Comparison of ENCODE assay signal across 8 mouse cellular contexts in the genomic region with DNA sequence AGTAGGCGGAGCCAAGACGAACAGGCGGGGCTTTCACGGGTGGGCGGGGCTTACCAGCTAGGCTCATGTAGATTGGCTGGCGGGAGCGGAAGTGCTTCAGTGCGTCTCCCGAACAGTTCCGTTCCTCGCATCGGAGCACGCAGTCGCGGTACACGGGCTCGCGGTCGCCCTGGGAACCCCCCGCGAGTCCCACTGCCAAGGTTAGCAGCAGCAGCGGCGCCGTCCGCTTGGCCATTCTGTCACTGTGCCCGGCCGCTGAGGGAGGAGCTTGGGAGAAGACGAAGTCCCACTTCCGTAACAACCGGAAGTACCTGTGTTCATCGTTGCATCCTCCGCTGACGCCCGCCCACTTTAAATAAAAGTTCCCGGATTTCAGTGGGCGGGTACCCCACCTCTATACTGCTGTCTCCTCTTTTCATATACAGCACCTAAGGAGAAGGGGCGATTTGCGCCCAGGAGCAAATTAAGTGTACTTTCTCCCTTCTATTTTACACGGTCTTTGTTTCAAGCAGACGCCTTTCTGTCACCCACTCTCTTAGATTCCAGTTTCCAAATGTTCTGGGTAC. TPM values are rescaled to one million over a fixed set of nuclear protein-coding genes. Genes with fewer than 3 reads are reported as not detected.
DNase-seq lines count a peak whose midpoint lies in the region; ATAC-seq and TF ChIP-seq lines count a peak whose summit lies in the region.

Gene Pgap3 (minus strand): TSS at position 330 of the 566 bp plus-strand sequence.

- peak; percentile 93 for ATAC-seq in forebrain, embryonic 15.5 days (replicated peaks)
- ATAC-seq in lung, embryonic 14.5 days (ENCODE audit: insufficient read depth) = peak; percentile 89

- intact Hi-C loops in heart, postnatal 25 days (cut with DNase I) = loop anchor here (5.0 kb wide), 1 partner anchor 37 kb away; the partner anchor contains the start of gene Mien1

- peak within 1 kb of the TSS; percentile 72 for H3K4me2 ChIP-seq in forebrain, embryonic 15.5 days (replicated peaks)
- H3K4me2 ChIP-seq in lung, embryonic 14.5 days = peak within 1 kb of the TSS; percentile 56

- H3K27me3 ChIP-seq in forebrain, embryonic 15.5 days = peaks cover 4% of the 10 kb centered on the region; the same call in 1 of the 2 replicates
- H3K27me3 ChIP-seq in lung, embryonic 14.5 days (ENCODE audit: insufficient read depth, low read length) = no peaks in the 10 kb centered on the region
- no peaks in the 10 kb centered on the region; the same call in 1 of the 2 replicates for H3K27me3 ChIP-seq in thymus, adult 2 months (ENCODE audit: control insufficient read depth, insufficient read depth, low read length)

- H3K27ac ChIP-seq in forebrain, embryonic 15.5 days (replicated peaks) = peak within 1 kb of the TSS; percentile 95
- H3K27ac ChIP-seq in layer of hippocampus, adult 2 months = peak within 1 kb of the TSS; percentile 90
- peak within 1 kb of the TSS; percentile 97 for H3K27ac ChIP-seq in lung, embryonic 14.5 days (ENCODE audit: low read depth)
- H3K27ac ChIP-seq in olfactory bulb, adult 2 months (ENCODE audit: insufficient read depth, low read depth, low read length) = peak within 1 kb of the TSS; percentile 82
- H3K27ac ChIP-seq in thymus, adult 2 months (ENCODE audit: control insufficient read depth, insufficient read depth, low read length) = peak within 1 kb of the TSS; percentile 56

- WGBS in forebrain, embryonic 15.5 days = under 1% methylated on average over 40 of the region's 40 CpGs
- under 1% methylated on average over 40 of the region's 40 CpGs for WGBS in lung, embryonic 14.5 days
- under 1% methylated on average over 40 of the region's 40 CpGs for WGBS in olfactory bulb, adult 2 months
- WGBS in thymus, adult 2 months = 1% methylated on average over 40 of the region's 40 CpGs

- peaks cover 12% of the 10 kb centered on the region for H3K4me1 ChIP-seq in forebrain, embryonic 15.5 days
- peaks cover 7% of the 10 kb centered on the region; the same call in 1 of the 2 replicates for H3K4me1 ChIP-seq in lung, embryonic 14.5 days (ENCODE audit: insufficient read depth)
- H3K4me1 ChIP-seq in olfactory bulb, adult 2 months (ENCODE audit: control insufficient read depth, insufficient read depth, low read length) = peaks cover 2% of the 10 kb centered on the region; the same call in 1 of the 2 replicates
- H3K4me1 ChIP-seq in thymus, adult 2 months (replicated peaks; ENCODE audit: control insufficient read depth, insufficient read depth, low read length) = peaks cover 3% of the 10 kb centered on the region

- peak within 1 kb of the TSS; percentile 72 for H3K9ac ChIP-seq in forebrain, embryonic 15.5 days (replicated peaks)
- peak within 1 kb of the TSS; percentile 65 for H3K9ac ChIP-seq in lung, embryonic 14.5 days

- peak; percentile 95 for DNase-seq in ES-CJ7 (ENCODE audit: low read depth, low spot score)
- peak; percentile 82 for DNase-seq in cerebellum, adult 11 months
- DNase-seq in heart, postnatal 25 days (ENCODE audit: low spot score) = peak; percentile 80
- peak; percentile 77 to 89 for DNase-seq in layer of hippocampus, adult 2 months (ENCODE audit: low spot score in 2 of 2)
- DNase-seq in lung, embryonic 14.5 days = peak; percentile 95
- peak; percentile 80 for DNase-seq in thymus, adult 2 months

- TF ChIP-seq POLR2A in olfactory bulb, adult 2 months (IDR thresholded peaks at IDR 0.05; ENCODE audit: insufficient read depth, low read depth, low read length) = 0 out of 2 replicates have a peak, but pooled peaks have one; percentile 34
- peak; percentile 56; the same call in 1 of the 2 replicates for TF ChIP-seq POLR2A in thymus, adult 2 months (IDR thresholded peaks at IDR 0.05; ENCODE audit: control insufficient read depth, extremely low read depth, insufficient read depth, low read length, poor library complexity)

- H3K4me3 ChIP-seq in forebrain, embryonic 15.5 days = peak within 1 kb of the TSS; percentile 72
- peak within 1 kb of the TSS; percentile 78 for H3K4me3 ChIP-seq in layer of hippocampus, adult 2 months
- peak within 1 kb of the TSS; percentile 58 for H3K4me3 ChIP-seq in lung, embryonic 14.5 days (ENCODE audit: low read depth, low read length)
- peak within 1 kb of the TSS; percentile 76 for H3K4me3 ChIP-seq in olfactory bulb, adult 2 months (ENCODE audit: insufficient read depth, low read depth, low read length)
- peak within 1 kb of the TSS; percentile 73 for H3K4me3 ChIP-seq in thymus, adult 2 months (ENCODE audit: control insufficient read depth, insufficient read depth, low read length)

- H3K9me3 ChIP-seq in forebrain, embryonic 15.5 days = no peaks in the 10 kb centered on the region
- H3K9me3 ChIP-seq in lung, embryonic 14.5 days (ENCODE audit: low read depth, low read length) = no peaks in the 10 kb centered on the region

- no peak for TF ChIP-seq CTCF in layer of hippocampus, adult 2 months (conservative IDR thresholded peaks at IDR 0.05)
- TF ChIP-seq CTCF in lung, embryonic 14.5 days (IDR thresholded peaks at IDR 0.05; ENCODE audit: low read depth) = no peak
- no peak for TF ChIP-seq CTCF in olfactory bulb, adult 2 months (IDR thresholded peaks at IDR 0.05; ENCODE audit: insufficient read depth, low read depth, low read length)
- TF ChIP-seq CTCF in thymus, adult 2 months (IDR thresholded peaks at IDR 0.05; ENCODE audit: borderline replicate concordance, control insufficient read depth, extremely low read depth, insufficient read depth, low read length, poor library complexity) = peak; percentile 43; the same call in 1 of the 2 replicates

- H3K36me3 ChIP-seq in forebrain, embryonic 15.5 days = no peaks in the 10 kb centered on the region
- H3K36me3 ChIP-seq in lung, embryonic 14.5 days (ENCODE audit: insufficient read depth) = no peaks in the 10 kb centered on the region
- H3K36me3 ChIP-seq in thymus, adult 2 months (ENCODE audit: control insufficient read depth, insufficient read depth, low read length) = no peaks in the 10 kb centered on the region

RNA-seq across cellular contexts. Expression of gene Pgap3, which starts in this region (rescaled TPM):
- 6.5 and 7.7 TPM in 2 replicates for polyA plus RNA-seq in forebrain, embryonic 15.5 days (2015; fragmentation: Nextera tagmentation; extraction: Ambion mirVana)
- total RNA-seq in heart, postnatal 25 days (2021) = 1 to 10 TPM; 8.4 to 9.3 TPM
- total RNA-seq in layer of hippocampus, adult 2 months (2021) = 10 to 100 TPM in 1 of 2 experiments, 1 to 10 TPM in 1; 9.1 to 10.3 TPM
- polyA plus RNA-seq in lung, embryonic 14.5 days (2014; fragmentation: Nextera tagmentation; extraction: Ambion mirVana) = 10.9 and 11.6 TPM in 2 replicates
- polyA plus RNA-seq in olfactory bulb, adult 2 months (2012; ENCODE audit: insufficient read depth, insufficient read length, low replicate concordance, missing spikeins) = not detected in 2 replicates
- polyA plus RNA-seq in thymus, adult 2 months (2012; rRNA removed) = 51.8 and 52.5 TPM in 2 replicates

Comparison
In these comparisons a context has a peak if more than half of its experiments do, and no peak if none do; other contexts are left out.
1. Peak in every context shown above with its lines: DNase-seq, ATAC-seq, H3K4me3 ChIP-seq and H3K27ac ChIP-seq.